Mouse (Mus musculus) thymus, postnatal 14 days (tissue): ENCODE measurements at regions not wholly inside any gene's neighbourhood (a gene's known extent, or its start where the extent isn't known, plus 50 kb on each side); places are given as distances from the start of the nearest gene placed in this dataset.

Source experiments
- DNase-seq: peaks from one replicate; pipeline ENCODE4 v3.0.0; 2021

DNA sequence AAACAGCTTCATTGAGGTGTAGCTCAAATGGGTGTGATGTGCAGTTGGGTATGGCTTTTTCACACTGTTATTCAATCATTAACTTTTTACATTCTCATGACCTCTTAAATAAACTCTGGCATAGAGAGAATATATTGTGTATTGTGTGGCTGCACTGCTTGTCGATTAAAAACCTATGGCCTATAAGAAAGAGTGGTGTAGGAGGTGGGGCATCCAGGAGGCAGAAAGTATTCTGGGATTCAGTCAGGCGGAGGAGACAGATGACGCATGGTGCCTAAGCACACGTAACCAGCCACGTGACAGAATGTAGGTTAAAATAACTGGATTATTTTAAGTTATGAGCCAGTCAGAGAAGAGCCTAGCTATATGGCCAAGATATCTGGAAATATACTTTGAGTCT, 78.2 kb upstream of the Slc16a7 start:
- DNase-seq = no peak

DNA sequence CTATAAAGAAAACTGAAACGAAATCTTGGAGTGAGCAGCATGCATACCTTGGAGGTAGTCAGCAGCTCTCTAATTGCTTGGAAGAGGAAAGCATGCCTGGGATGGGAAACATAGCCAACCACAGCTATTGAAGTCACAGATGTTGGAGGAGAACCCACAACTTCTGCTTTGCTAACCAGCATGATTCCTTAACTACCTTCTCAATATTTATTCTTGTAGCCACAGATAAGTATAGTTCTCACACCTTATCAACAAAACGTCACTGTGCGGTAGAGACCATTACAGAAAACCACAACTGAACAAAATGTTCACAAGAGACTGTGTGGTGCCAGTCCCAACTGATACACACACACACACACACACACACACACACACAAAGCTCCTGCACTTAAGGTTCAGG, 99.1 kb upstream of the Slc16a7 start:
- DNase-seq = no peak

DNA sequence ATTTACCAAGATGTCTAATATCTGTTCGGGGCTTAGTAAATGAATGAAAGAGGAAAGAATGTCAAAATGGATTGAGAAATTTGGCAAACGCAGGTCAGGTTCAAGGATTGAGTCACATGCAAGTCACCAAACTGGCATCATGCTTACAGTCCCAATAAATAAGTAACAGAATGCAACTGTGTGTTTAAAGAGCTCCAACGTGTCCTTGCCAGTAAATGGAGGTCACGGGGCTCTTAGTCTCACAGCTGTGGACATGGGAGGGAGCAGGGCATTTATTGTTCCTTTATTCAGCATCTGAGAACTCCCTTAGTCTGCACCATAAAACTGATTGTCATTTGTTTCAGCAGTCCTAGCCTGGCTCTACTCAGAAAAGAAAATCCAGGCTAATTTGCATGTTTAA, 101.1 kb upstream of the Slc16a7 start:
- no peak for DNase-seq

DNA sequence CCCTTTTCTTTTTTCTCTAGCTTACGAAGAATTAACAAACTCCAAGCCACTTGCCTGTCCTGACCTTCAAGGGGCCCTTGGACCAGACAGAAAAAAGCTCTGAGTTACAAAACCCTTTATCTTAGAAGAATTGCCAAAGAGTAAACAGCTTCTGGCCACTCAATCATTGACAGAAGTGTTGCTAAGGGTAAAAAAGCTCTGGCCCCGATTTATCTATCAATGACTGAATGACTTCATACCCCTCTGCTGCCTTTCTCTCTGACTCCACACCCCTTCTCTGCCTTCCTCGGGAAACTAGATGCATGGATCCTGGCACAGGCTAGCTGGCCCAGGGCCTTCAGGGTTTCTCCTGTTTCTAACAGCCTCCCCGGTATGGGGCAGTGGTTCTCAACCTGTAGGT, 105.2 kb upstream of the Slc16a7 start:
- no peak for DNase-seq

DNA sequence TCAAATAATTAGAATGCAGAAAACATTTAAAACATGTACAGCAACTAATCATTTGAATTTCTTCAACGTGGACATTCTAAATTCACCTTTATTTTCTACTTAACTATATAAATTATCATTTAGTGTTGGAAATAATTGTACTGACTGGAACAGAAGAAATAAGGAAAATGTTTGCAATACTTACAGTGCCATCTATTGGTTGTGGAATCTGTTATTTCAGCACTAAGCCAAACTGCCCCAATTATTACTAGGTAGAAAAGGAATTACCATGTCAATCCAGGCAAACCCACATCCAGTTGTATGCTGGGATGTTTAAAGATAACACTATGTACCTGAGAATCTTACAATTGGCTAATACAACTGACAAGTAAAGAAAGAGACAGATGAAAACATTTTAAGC, 109.1 kb upstream of the Slc16a7 start:
- DNase-seq = no peak

DNA sequence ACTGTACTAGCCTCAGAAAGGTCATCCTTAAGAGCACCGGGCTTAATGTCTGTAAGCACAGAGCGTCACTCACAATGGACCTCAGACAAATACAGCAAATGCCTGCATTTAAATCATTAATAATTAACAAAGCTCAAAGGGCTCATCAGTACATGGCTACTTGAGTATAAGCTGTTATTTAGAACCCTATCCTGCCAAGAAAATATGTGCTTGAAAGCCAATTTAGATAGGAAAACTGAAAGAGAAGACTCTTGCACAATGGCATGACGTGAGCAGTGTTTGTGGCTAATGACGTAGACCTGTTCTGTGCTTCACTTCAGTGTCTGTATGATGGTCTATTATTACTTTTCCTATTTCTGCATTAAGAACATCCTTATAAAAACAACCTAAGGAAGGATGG, 111.1 kb upstream of the Slc16a7 start:
- no peak for DNase-seq

DNA sequence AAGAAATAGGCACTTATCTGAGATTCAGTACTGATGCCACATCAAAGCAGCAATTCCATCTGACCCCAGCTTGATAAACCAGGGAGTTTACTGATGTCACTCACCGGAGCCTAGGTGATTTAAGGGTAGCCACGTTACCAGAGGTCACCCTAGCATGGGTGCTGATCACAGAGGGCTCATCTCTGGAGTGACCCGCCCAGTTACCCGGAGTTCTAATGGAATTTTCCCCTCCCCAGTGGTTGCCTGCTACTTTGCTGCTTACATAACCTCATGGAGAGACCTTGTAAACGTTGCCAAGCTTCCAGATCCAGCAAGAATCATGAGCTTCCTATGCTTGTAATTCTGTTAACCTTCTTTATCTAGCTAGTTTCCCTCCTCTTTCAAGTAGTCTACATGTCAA, 125.8 kb upstream of the Slc16a7 start:
- no peak for DNase-seq

DNA sequence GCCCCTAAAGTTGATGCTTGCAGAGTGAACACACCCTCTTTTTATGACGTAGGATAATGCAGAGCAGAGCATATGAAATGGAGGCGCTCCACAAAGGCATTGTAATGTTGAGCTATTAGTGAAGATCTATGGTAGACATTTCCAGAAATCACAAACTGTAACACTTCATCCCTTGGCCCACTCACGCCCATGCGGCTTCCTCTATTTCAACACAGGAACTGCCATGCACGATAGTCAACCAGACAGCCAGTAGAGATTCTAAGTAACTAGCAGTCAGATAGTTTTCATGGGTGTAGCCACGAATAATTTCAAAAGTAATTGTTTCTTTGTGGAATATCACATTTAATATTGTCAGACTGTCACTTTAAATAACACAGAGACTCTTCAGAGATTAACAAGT, 141.6 kb upstream of the Slc16a7 start:
- no peak for DNase-seq

DNA sequence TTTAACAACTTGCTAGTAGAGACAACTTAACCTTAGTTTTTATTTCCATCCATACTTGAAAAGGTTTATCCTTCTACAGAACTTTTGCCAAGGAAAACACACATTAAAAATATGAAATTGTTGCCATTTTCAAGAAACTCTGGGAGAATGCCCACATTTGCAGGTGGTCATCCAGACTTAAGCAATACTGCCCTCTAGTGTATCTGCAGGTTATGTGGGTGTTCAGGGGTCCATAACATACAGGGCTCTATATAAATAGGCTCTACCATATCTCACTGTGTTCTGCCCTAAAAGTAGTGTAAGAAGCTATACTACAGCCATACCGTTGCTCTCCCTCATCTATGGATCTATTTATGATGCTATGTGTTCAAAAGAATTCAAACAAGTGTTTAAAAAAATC, 149.1 kb upstream of the Slc16a7 start:
- DNase-seq = peak; percentile 4

DNA sequence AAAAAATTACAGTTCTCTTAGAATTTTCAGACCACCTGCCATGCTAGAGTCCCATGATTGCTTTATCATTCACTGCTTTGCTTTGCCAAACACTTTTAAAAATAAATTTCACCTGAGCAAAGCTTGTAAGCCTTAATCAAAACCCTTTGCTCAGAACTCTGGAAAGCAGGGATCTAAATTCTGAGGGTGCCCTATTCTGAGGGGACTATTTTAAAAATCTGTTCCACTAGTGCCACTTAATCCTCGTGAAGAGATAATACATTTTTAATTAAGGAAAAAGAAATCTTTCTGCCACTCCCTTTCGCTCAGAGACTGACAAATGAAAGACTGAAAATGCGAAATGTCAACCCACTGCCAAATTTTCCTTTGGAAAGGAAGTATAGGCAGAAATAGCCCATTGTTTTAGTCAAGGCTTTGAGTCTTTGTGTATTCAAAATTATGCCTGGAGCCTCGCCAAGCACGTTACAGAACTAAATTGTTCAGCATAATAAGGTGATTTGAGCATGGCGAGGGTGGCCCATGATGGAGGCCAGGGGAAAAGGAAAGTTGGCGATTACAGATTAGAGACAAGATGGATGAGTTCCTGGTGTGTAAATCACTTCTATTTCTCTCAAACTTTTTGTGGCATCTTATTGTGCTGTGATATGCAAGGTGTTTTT, 197.4 kb upstream of the Slc16a7 start:
- no peak for DNase-seq

DNA sequence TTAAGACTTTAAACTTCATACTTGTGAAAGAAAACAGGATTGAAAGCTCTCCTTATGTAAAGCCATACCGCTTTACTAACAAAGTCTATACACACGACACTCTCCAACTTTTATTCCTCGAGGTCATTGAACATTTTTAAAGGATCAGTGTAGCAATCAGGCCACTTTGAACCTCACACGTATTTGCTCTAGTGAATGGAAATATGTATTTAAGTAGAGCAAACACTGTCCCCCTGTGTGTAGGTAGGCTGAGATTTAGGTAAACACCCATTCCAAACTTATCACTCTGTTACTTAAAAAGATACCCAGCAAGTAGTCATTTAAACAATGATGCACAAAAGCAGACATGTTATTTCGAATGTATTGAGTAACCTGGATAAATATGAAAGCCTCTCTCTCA, 203.7 kb upstream of the Slc16a7 start:
- DNase-seq = no peak

DNA sequence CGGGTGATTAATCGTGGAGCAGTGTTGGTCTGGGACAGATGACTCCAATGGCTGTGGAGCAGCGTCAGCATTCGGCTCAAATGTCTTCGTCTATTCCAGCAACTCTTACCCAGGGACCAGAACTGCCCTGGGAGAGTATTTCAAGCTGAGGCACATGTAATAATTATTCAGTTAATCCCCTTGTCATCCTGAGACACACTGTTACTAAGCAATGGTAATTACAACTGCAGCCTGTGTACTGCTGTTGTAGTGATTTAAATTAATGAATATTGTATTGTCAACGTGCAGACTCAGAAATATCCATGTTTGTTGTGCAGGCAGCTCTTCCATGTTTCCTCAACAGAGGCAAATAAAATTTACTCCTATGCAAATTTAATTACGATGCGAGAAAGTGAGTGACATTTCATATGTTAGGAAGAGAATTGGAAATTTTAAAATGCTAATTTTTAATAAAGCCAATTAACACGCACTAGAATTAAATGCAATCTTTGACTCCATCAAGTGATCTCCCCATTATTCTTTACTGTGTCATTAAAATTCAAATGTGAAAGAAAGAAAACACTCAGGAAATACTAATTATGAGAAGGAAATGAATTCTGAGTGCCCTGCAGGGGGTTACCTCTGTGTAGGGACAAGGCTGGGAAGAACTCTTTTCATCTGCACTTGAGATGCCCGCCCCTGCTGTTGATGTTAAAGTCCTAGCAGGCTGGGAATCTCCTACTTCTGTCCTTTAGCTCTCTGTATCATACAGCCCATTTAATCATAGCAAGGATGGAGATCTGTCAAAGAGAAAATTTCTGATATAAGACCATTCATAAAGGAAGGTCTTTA, 218.7 kb upstream of the Slc16a7 start:
- no peak for DNase-seq

DNA sequence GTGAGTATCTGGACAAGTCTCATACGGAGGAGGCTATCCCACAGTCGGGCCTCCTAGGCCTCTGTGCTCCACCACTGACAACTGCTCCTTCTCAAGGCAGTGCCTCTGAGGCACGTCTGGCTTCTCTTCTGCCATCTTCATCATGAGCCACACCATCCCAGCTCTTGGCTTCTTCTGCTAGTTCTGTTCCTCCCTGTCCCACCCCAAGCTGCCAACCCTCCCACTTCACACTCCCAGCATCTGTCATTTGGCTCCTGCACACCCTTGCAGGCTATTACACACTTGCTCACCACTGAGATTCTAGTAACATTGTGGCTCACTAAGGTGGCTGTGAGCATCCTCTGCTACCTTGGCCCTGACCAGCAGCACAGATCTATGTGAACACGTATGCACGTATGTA, 221.1 kb upstream of the Slc16a7 start:
- no peak for DNase-seq

DNA sequence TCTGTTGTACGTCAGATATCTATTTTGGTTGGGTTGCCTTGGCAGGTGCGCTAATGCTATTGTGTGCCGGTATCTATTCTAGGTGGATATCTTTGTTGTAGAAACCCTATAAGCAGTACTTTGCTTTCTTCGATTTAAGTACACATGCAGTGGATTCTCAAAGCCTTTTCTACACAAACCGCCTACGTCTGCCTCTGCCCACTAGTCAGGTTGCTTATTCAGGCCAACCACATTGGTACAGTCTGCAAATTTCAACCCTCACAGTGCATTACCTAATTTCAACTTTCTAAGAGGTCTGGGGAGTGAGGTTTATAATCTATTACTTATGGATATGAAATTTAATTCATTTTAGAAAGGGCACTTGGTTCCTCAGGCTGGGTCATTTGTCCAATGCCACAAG, 223.5 kb upstream of the Slc16a7 start:
- no peak for DNase-seq

DNA sequence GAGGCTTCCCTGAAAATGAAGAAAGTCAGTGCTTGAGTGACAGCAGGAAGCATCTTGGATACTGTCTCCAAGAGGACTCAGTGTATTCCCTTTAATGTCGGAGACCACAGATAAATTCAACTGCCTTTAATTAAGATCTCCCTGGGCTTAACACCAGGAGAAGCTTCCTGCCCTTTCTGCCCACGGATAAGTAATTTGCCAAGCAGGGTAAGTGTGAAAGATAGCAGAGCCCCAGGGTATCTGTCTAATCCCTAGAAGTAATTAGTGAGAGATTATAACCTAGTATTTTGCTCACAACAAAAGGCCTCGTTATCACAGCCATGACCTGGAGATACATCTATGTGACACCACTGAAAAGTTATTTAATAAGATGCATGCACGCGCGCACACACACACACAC, 232.1 kb upstream of the Slc16a7 start:
- no peak for DNase-seq

DNA sequence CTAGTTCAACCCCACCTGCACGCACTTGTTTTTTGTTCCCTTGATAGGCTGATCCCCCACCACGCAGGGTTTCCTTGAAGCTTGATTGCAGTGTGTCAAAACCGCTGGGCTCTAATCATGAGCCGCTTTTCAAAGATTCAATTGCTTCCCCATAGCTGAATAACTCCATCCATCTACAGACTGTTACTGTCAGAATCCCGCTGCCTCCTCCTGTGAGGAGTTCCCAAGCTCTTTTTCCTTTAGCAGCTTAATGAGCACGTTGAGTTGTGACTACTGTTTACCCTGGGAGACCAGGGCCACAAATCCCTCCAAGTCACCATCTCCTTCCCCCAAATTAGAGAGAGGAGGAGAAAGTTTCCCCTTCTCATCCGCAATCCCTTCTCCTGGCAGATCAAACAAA, 234.6 kb upstream of the Slc16a7 start:
- no peak for DNase-seq

DNA sequence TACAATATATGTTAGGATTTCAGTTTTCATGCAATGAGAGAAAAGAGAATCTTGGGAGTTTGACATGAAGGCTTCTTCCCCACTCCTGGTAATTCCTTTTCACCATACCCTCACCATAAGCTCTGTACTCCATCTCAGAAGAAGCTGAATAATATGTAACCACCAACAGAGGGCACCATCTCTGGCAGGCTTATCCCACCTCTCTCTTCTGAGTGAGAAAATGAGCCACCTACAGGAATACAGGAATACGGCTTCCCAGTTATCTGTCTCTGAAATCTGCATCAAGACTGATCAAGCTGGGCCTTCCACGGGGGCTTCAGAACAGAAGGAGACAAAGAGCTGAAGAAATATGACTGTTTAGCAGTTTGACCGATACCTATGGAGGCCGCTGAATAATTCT, 278.6 kb upstream of the Slc16a7 start:
- DNase-seq = no peak

DNA sequence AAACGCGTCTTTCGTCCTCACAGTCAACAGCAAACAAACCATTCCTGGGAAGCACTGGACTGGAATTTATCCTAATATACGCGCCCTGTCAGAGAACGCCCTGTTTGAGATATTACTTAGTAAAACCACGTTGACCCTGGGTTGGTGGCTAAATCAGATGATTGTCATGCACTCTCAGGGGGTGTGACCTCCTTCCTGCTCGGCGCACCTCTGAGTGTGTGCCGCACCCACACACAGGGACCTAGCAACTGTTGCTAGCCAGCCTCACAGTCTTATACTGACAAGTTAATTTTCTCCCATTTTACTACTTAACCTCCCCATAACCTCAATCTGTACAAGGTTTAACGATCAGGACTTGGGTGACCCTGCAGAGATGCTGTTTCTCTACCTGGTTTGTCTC, 284.4 kb upstream of the Slc16a7 start:
- no peak for DNase-seq

DNA sequence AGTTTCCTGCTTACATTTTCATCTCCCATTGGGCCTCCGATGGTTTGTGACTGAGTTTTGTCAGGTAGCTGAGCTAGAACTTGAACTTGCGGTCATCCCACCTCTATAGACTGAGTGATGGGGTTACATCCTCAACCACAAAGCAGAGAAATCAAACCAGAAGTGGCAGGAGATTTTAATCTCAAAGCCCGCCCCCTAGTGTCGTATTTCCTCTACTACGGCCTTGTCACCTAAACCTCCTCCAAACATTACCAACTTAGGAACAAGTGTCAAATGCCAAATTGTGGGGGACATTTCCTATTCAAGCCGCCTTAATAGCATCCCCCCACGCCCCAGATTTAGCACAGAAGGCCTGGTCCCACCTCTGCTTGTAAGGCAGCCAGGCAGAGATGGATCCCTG, 286.3 kb upstream of the Lrig3 start:
- DNase-seq = no peak

DNA sequence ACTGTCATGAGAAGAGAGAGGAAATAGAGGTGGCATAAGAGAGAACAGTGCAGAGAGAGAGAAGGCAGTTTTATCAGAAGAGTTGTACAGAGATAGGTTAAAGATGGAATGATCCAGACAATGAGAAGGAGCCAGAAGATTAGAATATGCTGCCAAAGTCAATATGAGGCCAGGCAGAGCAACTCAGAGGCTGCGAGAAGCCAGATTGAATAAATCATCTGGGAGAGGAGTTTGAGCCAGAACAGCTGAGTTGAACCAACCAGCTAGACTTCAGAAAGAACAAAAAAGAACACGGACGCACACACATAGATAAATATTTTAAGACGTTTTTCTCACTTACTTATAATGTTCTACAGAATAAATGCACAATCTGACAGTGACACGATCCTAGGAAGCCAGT, 280.8 kb upstream of the Lrig3 start:
- no peak for DNase-seq

DNA sequence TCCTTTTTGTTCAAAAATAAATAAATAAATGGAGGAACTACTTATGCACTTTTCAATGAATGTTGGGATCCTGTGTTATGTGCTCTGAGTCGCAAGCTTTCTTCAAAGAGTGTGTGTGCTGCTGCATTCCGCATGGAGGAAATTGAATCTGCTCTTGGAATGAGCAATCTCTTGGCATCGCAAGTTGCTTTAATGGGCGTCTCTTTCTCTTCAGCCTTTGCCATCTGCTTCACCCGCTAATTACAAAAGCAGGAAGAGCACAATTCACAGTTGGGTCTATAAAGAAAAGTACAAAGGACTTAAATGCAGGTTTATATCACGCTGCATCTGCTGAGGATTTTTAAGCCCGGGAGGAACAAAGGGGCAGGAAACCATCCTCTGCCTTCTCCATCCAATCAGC, 272.5 kb upstream of the Lrig3 start:
- no peak for DNase-seq

DNA sequence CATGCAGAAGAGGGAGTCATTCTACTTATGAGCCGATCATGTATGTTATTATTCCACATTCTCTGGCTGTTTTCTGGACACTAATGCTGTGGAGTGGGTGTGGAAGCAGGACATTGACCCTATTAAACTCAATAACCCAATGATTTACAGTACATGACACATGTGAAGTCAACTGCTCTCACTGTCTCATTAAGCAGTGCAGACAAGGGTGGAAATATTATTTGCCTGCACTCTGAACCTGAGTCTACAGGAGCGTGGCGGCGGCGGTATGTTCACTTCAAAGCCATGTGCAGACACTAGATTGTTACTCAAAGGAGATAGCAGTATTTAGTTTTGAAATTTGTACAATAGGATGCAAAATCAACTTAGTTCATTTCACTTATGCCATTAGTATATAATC, 269.8 kb upstream of the Lrig3 start:
- no peak for DNase-seq

DNA sequence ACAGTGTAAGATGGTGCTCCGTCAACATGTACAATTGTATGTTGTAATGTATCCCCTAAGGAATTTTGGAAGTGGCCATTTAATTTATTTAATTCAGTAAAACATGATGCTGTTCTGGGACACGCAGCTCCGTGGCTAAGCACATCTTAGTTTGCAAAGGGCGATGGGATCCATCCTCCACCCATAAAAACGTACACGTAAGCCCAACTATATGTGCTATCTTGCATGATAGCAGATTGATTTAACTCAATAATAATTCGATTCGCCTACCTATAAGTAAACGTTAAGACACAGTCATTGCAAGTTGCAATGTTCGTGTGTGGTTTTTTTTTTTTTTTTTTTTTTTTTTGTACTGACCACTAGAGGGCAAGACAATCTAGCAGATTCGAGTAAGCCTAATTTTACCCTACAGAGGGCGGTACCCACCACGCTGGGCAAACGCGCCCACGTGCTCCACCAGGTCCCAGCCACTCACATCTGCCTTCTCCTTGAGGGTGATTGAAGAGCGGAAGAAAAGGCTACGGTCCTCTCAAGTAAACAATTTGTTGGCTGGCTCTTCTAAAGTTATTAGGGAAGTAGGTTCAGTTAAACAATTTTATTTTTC, 240.8 kb upstream of the Lrig3 start:
- peak; percentile 15 for DNase-seq

DNA sequence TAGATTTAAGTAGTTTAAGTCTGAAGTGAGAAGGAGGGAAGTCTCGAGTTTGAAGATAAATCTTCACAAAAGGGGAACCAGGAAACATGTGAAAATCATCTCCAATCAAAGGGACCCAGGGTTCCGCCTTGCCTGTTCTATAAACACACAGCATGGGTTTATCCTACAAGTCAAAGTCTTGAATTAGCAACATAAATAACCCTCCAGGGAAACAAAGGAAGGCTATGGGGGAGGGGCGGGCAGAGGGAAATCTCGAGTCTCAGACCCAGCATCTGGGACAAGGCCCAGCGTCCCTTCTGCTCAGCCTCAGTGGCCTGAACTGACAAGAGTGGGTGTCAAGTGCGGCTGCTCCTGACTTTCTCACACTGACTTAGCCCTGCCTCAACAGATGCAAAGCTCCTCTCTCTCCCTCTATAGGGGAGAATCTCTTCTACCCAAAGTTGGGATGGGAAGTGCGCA, 240.3 kb upstream of the Lrig3 start:
- no peak for DNase-seq
